Mouse (Mus musculus) forebrain, embryonic 15.5 days (tissue): ENCODE measurements around the gene Taok2. TPM values are rescaled to one million over a fixed set of nuclear protein-coding genes. Genes with fewer than 3 reads are reported as not detected.

ENCODE experiments used
- ATAC-seq: fragments of 200-750 bp; cut with Nextera tagmentation; replicated peaks from 2 replicates; pipeline ENCODE4 v1.8.0; 2017; ENCODE audit warnings: mild to moderate bottlenecking, moderate TSS enrichment, moderate library complexity
- H3K27ac ChIP-seq: fragments of 300-500 bp; sonication (generic); replicated peaks from 2 replicates; pipeline ENCODE4 v1.5.1; 2015; ENCODE audit warnings: mild to moderate bottlenecking, inconsistent platforms
- H3K27me3 ChIP-seq: fragments of 300-500 bp; sonication (generic); 2 replicates; pipeline ENCODE4 v1.6.1; 2015; ENCODE audit warnings: inconsistent platforms
- H3K36me3 ChIP-seq: fragments of 300-500 bp; sonication (generic); 2 replicates; pipeline ENCODE4 v1.6.1; 2015; ENCODE audit warnings: mild to moderate bottlenecking, inconsistent platforms
- H3K4me1 ChIP-seq: fragments of 300-500 bp; sonication (generic); 2 replicates; pipeline ENCODE4 v1.6.1; 2015; ENCODE audit warnings: inconsistent platforms
- H3K4me2 ChIP-seq: fragments of 300-500 bp; sonication (generic); replicated peaks from 2 replicates; pipeline ENCODE4 v1.6.1; 2015; ENCODE audit warnings: mild to moderate bottlenecking, inconsistent platforms
- H3K4me3 ChIP-seq: fragments of 300-500 bp; sonication (generic); 2 replicates; pipeline ENCODE4 v1.5.1; 2015; ENCODE audit warnings: mild to moderate bottlenecking, inconsistent platforms
- H3K9ac ChIP-seq: fragments of 300-500 bp; sonication (generic); replicated peaks from 2 replicates; pipeline ENCODE4 v1.6.1; 2015; ENCODE audit warnings: mild to moderate bottlenecking, inconsistent platforms
- H3K9me3 ChIP-seq: fragments of 300-500 bp; sonication (generic); 2 replicates; pipeline ENCODE4 v1.6.1; 2016; ENCODE audit warnings: inconsistent platforms
- WGBS: fragments of 180-500 bp; shearing (Covaris S2); methylation state at CpG from one replicate; pipeline ENCODE4 v1.1.7; 2015; ENCODE audit warnings: mixed read lengths; 5-methylcytosine and 5-hydroxymethylcytosine counted together
- polyA plus RNA-seq: library from polyadenylated mRNA; unstranded; fragments of >200 nt; fragmentation: Nextera tagmentation; extraction: Ambion mirVana; gene quantifications from 2 replicates; pipeline ENCODE4 v1.2.1, GENCODE M21; 2015

Gene Taok2
- polyA plus RNA-seq, 1 experiment from 2014 or later: 54.1 TPM

DNA sequence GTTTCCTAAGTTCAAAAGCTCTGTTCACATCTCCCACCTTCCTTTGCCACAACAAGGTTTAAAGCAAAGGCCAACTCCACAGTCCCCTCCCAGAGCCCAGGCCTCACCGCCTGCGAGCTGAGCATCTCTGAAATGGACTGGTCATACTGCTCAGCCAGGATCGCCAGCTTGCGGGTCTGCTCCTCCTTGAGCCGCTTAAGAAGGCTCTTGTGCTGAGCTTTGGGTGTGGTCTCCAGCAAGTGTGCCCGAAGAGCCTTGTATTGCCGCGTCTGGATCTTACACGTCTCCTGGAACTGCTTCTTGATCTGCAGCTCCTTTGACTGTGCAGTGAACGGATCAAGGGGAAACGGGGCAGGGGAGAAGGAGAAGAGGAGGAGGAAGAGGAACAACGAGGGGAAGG, 16.5 kb downstream of the Taok2 start:
- Histone ChIP-seq H3K27ac (no peak overlapping the region), H3K27me3 (no peaks in the 10 kb centered on the region), H3K4me1 (peaks cover 17% of the 10 kb centered on the region), H3K9ac (no peak overlapping the region), H3K36me3 (peaks cover 79% of the 10 kb centered on the region), H3K9me3 (no peaks in the 10 kb centered on the region), H3K4me3 (no peak overlapping the region), H3K4me2 (no peak overlapping the region)
- WGBS: 86% methylated on average over 12 of the region's 12 CpGs
- ATAC-seq: no peak

DNA sequence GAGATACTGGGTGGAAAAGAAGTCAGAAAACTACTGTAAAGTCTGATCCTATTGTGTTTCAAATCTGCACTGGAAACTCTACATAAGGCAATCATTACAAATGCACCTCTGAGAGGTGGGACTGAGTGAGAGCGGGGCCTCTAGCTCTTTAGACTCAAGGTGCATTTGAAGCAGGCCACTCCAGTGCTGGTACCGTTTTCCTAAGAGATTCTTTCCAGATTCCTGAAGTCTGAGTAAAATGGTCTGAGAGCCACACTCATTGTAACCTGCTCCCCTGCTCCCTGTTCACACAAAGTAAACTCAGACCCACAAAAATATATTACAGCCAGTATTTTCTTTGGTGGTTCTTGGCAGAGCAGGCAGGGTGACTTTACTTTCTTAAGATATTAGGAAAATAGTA, 17.0 kb downstream of the Taok2 start:
- WGBS: 91% methylated on average over 2 of the region's 2 CpGs
- peaks cover 75% of the 10 kb centered on the region for H3K36me3 ChIP-seq
- H3K9ac ChIP-seq: no peak overlapping the region
- H3K9me3 ChIP-seq: no peaks in the 10 kb centered on the region
- peaks cover 22% of the 10 kb centered on the region for H3K4me1 ChIP-seq
- ATAC-seq: no peak
- no peak overlapping the region for H3K4me2 ChIP-seq
- no peaks in the 10 kb centered on the region for H3K27me3 ChIP-seq
- no peak overlapping the region for H3K4me3 ChIP-seq
- H3K27ac ChIP-seq: no peak overlapping the region

DNA sequence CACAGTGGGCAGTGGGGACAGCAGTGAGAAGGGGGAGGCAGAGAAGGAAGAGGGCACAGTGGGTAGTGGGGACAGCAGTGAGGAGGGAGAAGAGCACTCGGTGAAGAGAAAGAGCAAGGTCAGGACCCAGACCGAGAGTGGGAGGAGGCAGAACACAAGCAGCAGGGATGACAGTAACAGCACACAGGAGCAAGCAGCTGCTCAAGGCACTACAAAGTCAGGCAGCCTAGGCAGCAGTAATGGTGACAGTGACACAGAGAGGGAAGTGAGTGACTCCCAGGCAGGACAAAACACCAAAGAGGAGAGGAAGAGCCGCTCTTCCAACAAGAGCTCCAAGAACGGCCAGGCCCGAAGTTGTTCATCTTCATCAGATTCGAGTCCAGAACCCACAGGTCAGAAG, 20.7 kb downstream of the Taok2 start:
- Histone ChIP-seq H3K4me2 (peak overlapping the region; percentile 84), H3K27me3 (no peaks in the 10 kb centered on the region), H3K27ac (no peak overlapping the region; the same call in 1 of the 2 replicates), H3K36me3 (peaks cover 42% of the 10 kb centered on the region), H3K9me3 (no peaks in the 10 kb centered on the region), H3K4me1 (peaks cover 31% of the 10 kb centered on the region), H3K4me3 (peak overlapping the region; percentile 68), H3K9ac (peak overlapping the region; percentile 62)
- no peak for ATAC-seq
- 70% methylated on average over 6 of the region's 6 CpGs for WGBS

DNA sequence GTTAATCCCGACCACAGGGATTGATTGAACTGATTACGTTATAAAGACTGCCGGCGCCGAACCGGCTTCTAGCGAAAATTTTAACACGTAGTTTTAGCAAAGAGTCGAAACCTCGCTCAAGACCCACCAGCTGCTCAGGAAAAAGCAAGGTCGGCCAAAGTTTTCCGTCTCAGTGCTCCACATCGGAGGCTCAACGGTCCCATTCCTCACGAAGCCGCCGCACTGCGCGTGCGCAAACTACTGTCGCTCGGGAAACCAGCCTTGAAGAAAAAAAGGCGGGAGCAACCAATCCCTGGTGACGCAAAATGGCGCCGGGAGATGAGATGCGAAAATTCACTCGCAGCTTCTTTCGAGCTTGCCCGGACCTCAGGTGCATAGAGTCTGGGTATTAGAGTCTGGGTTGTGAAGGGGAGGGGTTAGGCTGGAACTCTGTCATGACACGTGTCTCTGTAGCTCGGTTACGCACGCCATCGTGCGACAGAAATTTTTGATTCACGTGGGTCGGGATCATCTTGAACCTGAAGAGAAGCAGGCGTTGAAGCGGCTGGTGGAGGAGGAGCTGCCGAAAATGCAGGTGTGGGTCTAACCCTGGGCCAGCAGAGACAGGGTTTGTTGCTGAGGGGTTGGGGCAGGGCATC, 22.2 kb downstream of the Taok2 start, which contains the start of gene Ino80e:
Gene Ino80e, minus strand, starts transcription at position 231 of the 638 bp plus-strand sequence.
- Histone ChIP-seq H3K9ac (peak within 1 kb of the TSS; percentile 62), H3K4me2 (peak within 1 kb of the TSS; percentile 84), H3K27ac (peak within 1 kb of the TSS; percentile 90), H3K27me3 (no peaks in the 10 kb centered on the region), H3K4me1 (peaks cover 31% of the 10 kb centered on the region), H3K9me3 (no peaks in the 10 kb centered on the region), H3K4me3 (peak within 1 kb of the TSS; percentile 68), H3K36me3 (peaks cover 38% of the 10 kb centered on the region)
- peak; percentile 72 for ATAC-seq
- under 1% methylated on average over 41 of the region's 41 CpGs for WGBS

DNA sequence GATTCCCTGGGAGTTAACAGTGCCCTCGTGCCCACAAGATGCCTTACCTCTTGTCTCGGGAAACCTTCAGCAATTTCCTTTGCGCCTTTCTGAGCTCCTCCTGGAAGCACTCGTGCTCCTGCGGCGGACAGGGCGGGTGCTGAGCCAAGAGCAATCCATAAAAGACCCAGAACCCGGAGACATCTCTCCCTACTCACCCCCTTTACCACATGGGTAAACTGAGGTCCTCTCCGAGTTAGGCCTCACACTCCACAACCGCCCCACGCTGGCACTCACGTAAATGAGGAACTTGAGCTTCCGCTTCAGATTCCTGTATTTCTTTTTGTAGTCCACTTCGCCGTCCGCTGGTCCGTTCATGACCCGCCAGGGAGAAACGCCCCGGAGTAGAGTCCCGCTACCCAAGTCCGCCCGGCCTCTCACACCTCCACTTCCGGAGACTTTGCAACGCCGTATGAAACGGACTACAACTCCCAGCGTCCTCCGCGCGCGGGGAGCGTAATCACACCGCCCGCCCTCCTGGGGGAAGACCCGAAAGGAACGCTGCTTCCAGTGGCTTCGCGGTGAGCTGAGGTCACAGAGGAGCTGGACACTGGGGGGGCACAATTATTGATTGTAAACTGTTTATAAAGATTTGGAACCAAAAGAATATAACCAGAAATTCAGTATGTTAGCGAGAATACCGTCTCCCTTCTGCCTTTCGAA, 22.9 kb downstream of the Taok2 start, which contains the start of gene Hirip3:
Gene Hirip3, plus strand, starts transcription at position 544 of the 702 bp plus-strand sequence.
- Histone ChIP-seq H3K4me2 (peak within 1 kb of the TSS; percentile 84), H3K4me3 (peak within 1 kb of the TSS; percentile 68), H3K4me1 (peaks cover 31% of the 10 kb centered on the region), H3K27ac (peak within 1 kb of the TSS; percentile 90), H3K27me3 (no peaks in the 10 kb centered on the region), H3K9me3 (no peaks in the 10 kb centered on the region), H3K36me3 (peaks cover 38% of the 10 kb centered on the region), H3K9ac (peak within 1 kb of the TSS; percentile 62)
- ATAC-seq: peak; percentile 90
- 4% methylated on average over 42 of the region's 42 CpGs for WGBS

DNA sequence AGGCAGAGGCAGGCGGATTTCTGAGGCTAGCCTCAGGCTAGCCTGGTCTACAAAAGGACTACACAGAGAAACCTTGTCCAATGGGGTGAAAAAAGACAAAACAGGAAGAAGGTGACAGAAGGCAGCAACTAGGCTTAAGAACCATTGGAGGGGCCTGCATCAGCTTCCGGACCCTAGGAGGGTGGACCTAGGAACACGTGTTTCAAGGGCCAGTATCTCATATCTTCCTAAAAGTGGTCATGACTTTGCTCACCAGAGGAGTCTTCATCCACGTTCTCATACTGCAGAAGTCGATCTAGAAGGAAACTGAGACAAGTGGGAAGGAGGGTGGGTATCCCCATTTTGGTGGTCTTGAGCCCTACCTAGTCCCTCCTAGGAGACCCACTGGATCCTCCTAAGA, 23.5 kb downstream of the Taok2 start:
- H3K27ac ChIP-seq: no peak overlapping the region
- H3K36me3 ChIP-seq: peaks cover 38% of the 10 kb centered on the region

DNA sequence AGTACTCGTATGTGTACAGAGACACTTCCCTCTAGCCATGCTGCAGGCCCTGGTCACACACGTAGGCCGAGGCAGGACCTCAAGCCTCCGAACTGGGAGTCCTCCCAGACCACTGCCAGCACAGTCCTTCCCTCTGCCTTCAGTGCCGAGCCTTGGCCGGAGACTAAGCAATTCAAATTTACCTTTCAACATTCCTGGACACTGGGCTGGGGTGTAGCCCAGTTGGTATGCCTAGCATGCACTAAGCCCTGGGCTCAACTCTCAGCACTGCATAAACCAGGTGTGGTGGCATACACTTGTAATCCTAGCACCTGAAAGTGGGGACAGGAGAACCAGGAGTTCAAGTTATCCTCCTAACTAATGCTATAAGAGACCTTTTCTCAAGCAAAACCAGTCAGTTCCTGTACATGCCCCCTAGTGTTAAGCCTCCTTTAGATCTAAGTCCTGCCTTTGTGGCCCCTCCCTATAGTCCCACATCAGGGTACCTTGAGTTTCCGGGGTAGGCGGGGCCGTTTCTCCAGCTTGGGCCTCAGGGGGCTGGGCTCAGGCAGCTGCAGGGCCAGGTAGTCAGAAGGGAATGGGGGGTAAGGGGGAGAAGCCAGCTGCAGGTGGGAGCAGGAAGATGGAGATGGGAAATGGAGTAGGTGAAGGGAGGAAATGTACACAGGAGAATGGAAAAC, 27.6 kb downstream of the Taok2 start:
- Histone ChIP-seq H3K27me3 (no peaks in the 10 kb centered on the region), H3K9ac (no peak overlapping the region), H3K4me2 (no peak overlapping the region), H3K9me3 (no peaks in the 10 kb centered on the region), H3K4me1 (peaks cover 9% of the 10 kb centered on the region), H3K27ac (no peak overlapping the region), H3K4me3 (no peak overlapping the region), H3K36me3 (peaks cover 55% of the 10 kb centered on the region)
- 77% methylated on average over 9 of the region's 9 CpGs for WGBS
- no peak for ATAC-seq

More for the DNA sequence above, 23.5 kb downstream of the Taok2 start:
- Histone ChIP-seq H3K9ac (peak overlapping the region; percentile 62), H3K9me3 (no peaks in the 10 kb centered on the region), H3K27me3 (no peaks in the 10 kb centered on the region), H3K4me2 (peak overlapping the region; percentile 84), H3K4me3 (peak overlapping the region; percentile 68), H3K4me1 (peaks cover 31% of the 10 kb centered on the region)
- 68% methylated on average over 5 of the region's 5 CpGs for WGBS
- no peak; the same call in 1 of the 2 replicates for ATAC-seq

DNA sequence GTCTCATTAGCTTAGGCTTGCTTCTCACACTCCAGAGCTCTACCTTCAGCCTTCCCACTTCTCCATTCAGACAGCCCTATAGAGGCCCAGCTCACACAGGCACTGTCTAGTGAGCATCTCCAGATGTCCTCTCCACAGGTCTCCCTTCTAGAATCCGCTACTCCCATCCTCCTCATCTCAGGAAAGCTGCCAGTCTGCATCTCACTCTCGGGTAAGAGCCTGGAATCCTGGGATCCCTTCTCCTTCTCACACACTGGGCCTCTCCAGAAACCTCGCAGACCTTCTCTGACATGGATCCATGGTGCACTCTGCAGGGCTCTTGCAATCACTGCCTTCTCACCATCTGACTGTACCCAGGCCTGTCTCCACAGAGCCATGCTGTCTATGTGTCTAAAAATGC, 28.9 kb downstream of the Taok2 start:
- Histone ChIP-seq H3K27ac (no peak overlapping the region), H3K36me3 (peaks cover 58% of the 10 kb centered on the region), H3K4me3 (no peak overlapping the region), H3K4me1 (peaks cover under 1% of the 10 kb centered on the region), H3K9ac (no peak overlapping the region), H3K4me2 (no peak overlapping the region), H3K27me3 (no peaks in the 10 kb centered on the region), H3K9me3 (no peaks in the 10 kb centered on the region)
- ATAC-seq: no peak
- 65% methylated on average over 3 of the region's 3 CpGs for WGBS

DNA sequence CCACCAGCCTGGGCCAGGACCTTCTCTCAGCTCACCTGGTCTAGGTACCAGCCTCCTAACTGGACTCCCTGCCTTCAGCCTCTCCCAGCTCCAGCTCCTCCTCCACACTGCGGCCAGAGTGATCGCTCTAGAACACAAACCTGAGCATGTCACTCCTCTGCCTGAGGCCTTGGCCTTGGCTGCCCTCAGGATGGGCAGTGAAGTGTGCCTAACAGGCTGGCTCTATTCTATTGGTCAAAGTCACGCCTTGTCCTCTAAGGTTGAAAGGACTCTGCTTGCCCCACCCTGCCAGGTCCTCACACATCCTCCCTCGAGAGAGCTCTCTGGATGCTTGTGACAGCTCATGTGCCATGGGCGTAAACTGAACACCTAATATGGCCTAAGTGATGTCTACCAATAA, 31.0 kb downstream of the Taok2 start:
- H3K9me3 ChIP-seq: no peaks in the 10 kb centered on the region

DNA sequence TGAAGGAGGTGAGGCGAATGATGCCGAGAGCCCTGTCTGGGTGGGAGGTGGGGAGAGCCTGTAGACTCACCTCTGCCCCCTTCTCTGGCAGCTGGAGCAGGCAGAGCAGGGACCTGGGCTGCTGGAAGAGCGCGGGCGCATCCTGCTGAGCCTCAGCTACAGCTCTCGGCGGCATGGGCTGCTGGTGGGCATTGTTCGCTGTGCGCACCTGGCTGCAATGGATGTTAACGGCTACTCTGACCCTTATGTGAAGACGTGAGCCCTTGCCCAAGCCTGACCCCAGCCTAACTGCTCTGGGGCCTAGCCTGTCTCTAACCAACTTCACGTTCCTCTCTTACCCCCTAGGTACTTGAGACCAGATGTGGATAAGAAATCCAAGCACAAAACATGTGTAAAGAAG, 33.3 kb downstream of the Taok2 start:
- H3K36me3 ChIP-seq: peaks cover 34% of the 10 kb centered on the region

More for the DNA sequence above, 31.0 kb downstream of the Taok2 start:
- no peak overlapping the region for H3K9ac ChIP-seq
- no peak for ATAC-seq
- H3K4me2 ChIP-seq: no peak overlapping the region
- H3K36me3 ChIP-seq: peaks cover 52% of the 10 kb centered on the region
- no peak overlapping the region for H3K27ac ChIP-seq
- H3K4me3 ChIP-seq: no peak overlapping the region
- peaks cover 10% of the 10 kb centered on the region for H3K4me1 ChIP-seq
- 82% methylated on average over 5 of the region's 5 CpGs for WGBS
- H3K27me3 ChIP-seq: peaks cover 4% of the 10 kb centered on the region; the same call in 1 of the 2 replicates

DNA sequence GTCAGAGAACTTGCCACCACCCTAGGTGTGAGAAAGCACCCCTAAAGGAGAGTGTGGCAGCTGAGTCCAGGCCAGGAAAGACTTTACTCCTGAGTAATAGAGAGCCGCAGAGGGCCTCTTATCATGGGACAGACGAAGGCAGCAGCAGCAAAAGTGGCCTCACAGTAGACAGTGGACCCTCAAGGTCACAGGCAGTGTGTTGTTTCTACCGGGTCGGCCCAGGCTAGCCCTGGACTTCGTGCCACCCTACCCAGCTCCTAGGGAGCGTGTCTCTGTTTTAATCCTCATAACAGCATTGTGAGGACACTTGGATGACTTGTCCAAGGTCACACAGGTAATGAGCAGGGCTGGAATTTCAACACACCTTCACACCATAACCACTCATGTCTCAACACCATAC, 34.3 kb downstream of the Taok2 start:
- no peak overlapping the region for H3K4me3 ChIP-seq
- H3K4me2 ChIP-seq: no peak overlapping the region
- H3K9me3 ChIP-seq: no peaks in the 10 kb centered on the region
- H3K9ac ChIP-seq: no peak overlapping the region
- peaks cover 4% of the 10 kb centered on the region; the same call in 1 of the 2 replicates for H3K27me3 ChIP-seq
- 89% methylated on average over 6 of the region's 6 CpGs for WGBS
- peaks cover 23% of the 10 kb centered on the region for H3K4me1 ChIP-seq
- peaks cover 31% of the 10 kb centered on the region for H3K36me3 ChIP-seq
- no peak for ATAC-seq
- no peak overlapping the region for H3K27ac ChIP-seq

More for the DNA sequence above, 33.3 kb downstream of the Taok2 start:
- Histone ChIP-seq H3K4me1 (peaks cover 23% of the 10 kb centered on the region), H3K9me3 (no peaks in the 10 kb centered on the region), H3K27me3 (peaks cover 4% of the 10 kb centered on the region; the same call in 1 of the 2 replicates), H3K4me3 (no peak overlapping the region), H3K4me2 (no peak overlapping the region), H3K9ac (no peak overlapping the region), H3K27ac (no peak overlapping the region)
- ATAC-seq: no peak
- WGBS: 39% methylated on average over 12 of the region's 12 CpGs

DNA sequence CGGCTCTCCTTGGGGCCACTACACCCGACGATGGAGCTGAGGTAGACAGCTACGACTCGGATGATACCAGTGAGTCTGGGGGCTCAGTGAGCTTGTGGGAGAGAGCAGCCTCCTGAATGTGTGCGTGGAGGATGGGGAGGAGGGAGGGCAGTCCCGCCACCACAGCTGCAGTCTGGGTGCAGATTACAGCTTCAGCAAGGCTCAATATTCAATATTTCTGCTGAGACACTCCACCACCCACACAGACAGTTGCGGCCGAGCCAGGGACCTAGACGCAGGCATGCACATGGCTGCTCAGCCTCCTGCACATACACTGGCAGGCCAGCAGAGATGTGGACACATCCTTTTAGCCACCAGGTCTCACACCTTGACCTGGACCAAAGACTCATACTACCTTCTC, 35.7 kb downstream of the Taok2 start:
- peak; percentile 30; the same call in 1 of the 2 replicates for ATAC-seq
- Histone ChIP-seq H3K27ac (no peak overlapping the region; the same call in 1 of the 2 replicates), H3K27me3 (peaks cover 4% of the 10 kb centered on the region; the same call in 1 of the 2 replicates), H3K9ac (peak overlapping the region; percentile 64), H3K4me2 (peak overlapping the region; percentile 99), H3K4me3 (peak overlapping the region; percentile 56), H3K36me3 (peaks cover 22% of the 10 kb centered on the region), H3K4me1 (peaks cover 23% of the 10 kb centered on the region), H3K9me3 (no peaks in the 10 kb centered on the region)
- WGBS: 19% methylated on average over 10 of the region's 10 CpGs
